Mouse (Mus musculus) bone marrow, adult 2 months (tissue): ENCODE results near the gene Rsg1. TPM values are rescaled to one million over a fixed set of nuclear protein-coding genes. Genes with fewer than 3 reads are reported as not detected.

ENCODE experiments used
- H3K27ac ChIP-seq: fragments of 200-500 bp; 2 replicates; pipeline ENCODE4 v1.5.1; 2012; ENCODE audit warnings: low read depth, mild to moderate bottlenecking, control low read depth, inconsistent platforms, low read length; ENCODE audit not compliant: control insufficient read depth, poor library complexity, insufficient read depth
- H3K4me1 ChIP-seq: fragments of 200-500 bp; 2 replicates; pipeline ENCODE4 v1.6.1; 2011; ENCODE audit warnings: low read length; ENCODE audit not compliant: control insufficient read depth, insufficient read depth
- H3K4me3 ChIP-seq: fragments of 200-500 bp; replicated peaks from 2 replicates; pipeline ENCODE3; 2011; ENCODE audit warnings: mild to moderate bottlenecking, low read depth, low read length, control low read depth; ENCODE audit not compliant: control insufficient read depth
- CTCF ChIP-seq: fragments of 200-500 bp; IDR thresholded peaks from 2 replicates; pipeline ENCODE4 v1.5.1; 2011; ENCODE audit warnings: low read length, control low read depth; ENCODE audit not compliant: control insufficient read depth, insufficient read depth
- POLR2A ChIP-seq: fragments of 200-500 bp; IDR thresholded peaks from 2 replicates; pipeline ENCODE4 v1.6.1; 2011; ENCODE audit warnings: low read depth, mild to moderate bottlenecking, control low read depth, low read length, borderline replicate concordance; ENCODE audit not compliant: control insufficient read depth
- WGBS: fragments of 180-500 bp; shearing (Covaris S2); methylation state at CpG from one replicate; pipeline ENCODE4 v1.1.7; 2018; 5-methylcytosine and 5-hydroxymethylcytosine counted together
- polyA plus RNA-seq: library from polyadenylated mRNA; stranded (reverse); fragments of >200 nt; gene quantifications from 2 replicates; pipeline ENCODE4 v1.2.4, GENCODE M21; 2011; ENCODE audit warnings: low replicate concordance; ENCODE audit not compliant: missing spikeins, insufficient read depth, insufficient read length

Gene Rsg1
- polyA plus RNA-seq, 1 experiment, result 2.1 TPM

- peaks cover 4% of the 10 kb centered on the region for H3K4me1 ChIP-seq
- 81% methylated on average over 15 of the region's 15 CpGs for WGBS
- no peak overlapping the region for H3K27ac ChIP-seq
- no peak overlapping the region for H3K4me3 ChIP-seq
- TF ChIP-seq POLR2A (no peak), CTCF (no peak)
Measured at GRCm38 (mm10) chr4:141270201-141270940, 56.6 kb downstream of the Rsg1 start.

- peak overlapping the region; percentile 65 for H3K27ac ChIP-seq
- H3K4me3 ChIP-seq, result no peak overlapping the region
- TF ChIP-seq POLR2A (no peak), CTCF (no peak)
- peaks cover 4% of the 10 kb centered on the region for H3K4me1 ChIP-seq
- WGBS, result 76% methylated on average over 7 of the region's 7 CpGs
Measured at GRCm38 (mm10) chr4:141271228-141271627, 57.5 kb downstream of the Rsg1 start.

GRCm38 (mm10) chr4:141271721-141272120 lies 58.0 kb downstream of the Rsg1 start:
- Histone ChIP-seq H3K4me3 (no peak overlapping the region), H3K4me1 (peaks cover 4% of the 10 kb centered on the region), H3K27ac (peak overlapping the region; percentile 65)
- 12% methylated on average over 6 of the region's 6 CpGs for WGBS
- TF ChIP-seq CTCF (no peak), POLR2A (no peak)

GRCm38 (mm10) chr4:141272878-141273277 lies 59.1 kb downstream of the Rsg1 start:
- H3K4me1 ChIP-seq, result peaks cover 4% of the 10 kb centered on the region
- no peak for TF ChIP-seq CTCF
- TF ChIP-seq POLR2A, result 0 out of 2 replicates have a peak, but pooled peaks have one; percentile 42
- WGBS, result 2% methylated on average over 14 of the region's 14 CpGs
- peak overlapping the region; percentile 10 for H3K4me3 ChIP-seq
- H3K27ac ChIP-seq, result peak overlapping the region; percentile 67

GRCm38 (mm10) chr4:141273296-141273695 lies 59.5 kb downstream of the Rsg1 start:
- Histone ChIP-seq H3K27ac (peak overlapping the region; percentile 67), H3K4me3 (peak overlapping the region; percentile 10), H3K4me1 (peaks cover 4% of the 10 kb centered on the region)
- no peak for TF ChIP-seq POLR2A
- TF ChIP-seq CTCF, result peak; percentile 94
- 24% methylated on average over 12 of the region's 12 CpGs for WGBS

GRCm38 (mm10) chr4:141274485-141275341 lies 61.0 kb downstream of the Rsg1 start:
- no peak overlapping the region for H3K27ac ChIP-seq
- peaks cover 4% of the 10 kb centered on the region for H3K4me1 ChIP-seq
- H3K4me3 ChIP-seq, result no peak overlapping the region
- 74% methylated on average over 23 of the region's 23 CpGs for WGBS
- TF ChIP-seq POLR2A (no peak), CTCF (no peak)

Other genes starting within 250 kb of the Rsg1 start
- 28.4 and 46.7 TPM in 2 replicates for gene Atp13a2, start 227.1 kb upstream of the Rsg1 start, polyA plus RNA-seq
- gene Mfap2, start 203.5 kb upstream of the Rsg1 start, polyA plus RNA-seq, result 1.9 and 4.0 TPM in 2 replicates
- gene Crocc, start 153.4 kb upstream of the Rsg1 start, polyA plus RNA-seq, result 4.6 and 9.6 TPM in 2 replicates
- 69.2 and 91.5 TPM in 2 replicates for gene Necap2, start 135.6 kb upstream of the Rsg1 start, polyA plus RNA-seq
- gene Spata21, start 125.6 kb upstream of the Rsg1 start, polyA plus RNA-seq, result not detected in 2 replicates
- gene Szrd1, start 74.2 kb upstream of the Rsg1 start, polyA plus RNA-seq, result 23.6 and 31.2 TPM in 2 replicates
- 7.9 and 9.2 TPM in 2 replicates for gene Fbxo42, start 66.0 kb upstream of the Rsg1 start, polyA plus RNA-seq
- gene Arhgef19, start 25.5 kb downstream of the Rsg1 start, polyA plus RNA-seq, result 1.1 TPM in 1 of 2 replicates, not detected in the other
- gene Epha2, start 87.3 kb downstream of the Rsg1 start, polyA plus RNA-seq, result 5.7 and 14.2 TPM in 2 replicates
- gene Fam131c, start 154.3 kb downstream of the Rsg1 start, polyA plus RNA-seq, result not detected in 2 replicates
- not detected in 2 replicates for gene Clcnka, start 184.8 kb downstream of the Rsg1 start, polyA plus RNA-seq
- not detected in 2 replicates for gene Clcnkb, start 202.1 kb downstream of the Rsg1 start, polyA plus RNA-seq
- gene Hspb7, start 206.8 kb downstream of the Rsg1 start, polyA plus RNA-seq, result 0.34 and 0.72 TPM in 2 replicates
- gene Srarp, start 222.1 kb downstream of the Rsg1 start, polyA plus RNA-seq, result not detected in 2 replicates
- 12.1 and 24.1 TPM in 2 replicates for gene Zbtb17, start 230.7 kb downstream of the Rsg1 start, polyA plus RNA-seq